Mouse (Mus musculus) ES-E14 (cell line): Measurements from ENCODE around the gene Nktr.

Source experiments
- CHD2 ChIP-seq: IDR thresholded peaks from 2 replicates; pipeline ENCODE4 v1.6.1; 2014; ENCODE audit warnings: mild to moderate bottlenecking, low read depth, low read length, inconsistent platforms
- MAFK ChIP-seq: IDR thresholded peaks from 2 replicates; pipeline ENCODE4 v1.6.1; 2014; ENCODE audit warnings: mild to moderate bottlenecking, low read depth, low read length, inconsistent platforms; ENCODE audit not compliant: insufficient read depth

- no peak for TF ChIP-seq CHD2
- TF ChIP-seq MAFK: no peak
Measured at GRCm38 (mm10) chr9:121798887-121799520, 80.0 kb downstream of the Nktr start.
